Mouse (Mus musculus): ENCODE measurements around the gene Fam189a1. TPM values are rescaled to one million over a fixed set of nuclear protein-coding genes. Genes with fewer than 3 reads are reported as not detected.
A peak's percentile ranks its signal among the peaks of the same experiment; 100 is the strongest.

Fam189a1 gene
- total and polyA plus RNA-seq, 3 experiments, result not detected

DNA sequence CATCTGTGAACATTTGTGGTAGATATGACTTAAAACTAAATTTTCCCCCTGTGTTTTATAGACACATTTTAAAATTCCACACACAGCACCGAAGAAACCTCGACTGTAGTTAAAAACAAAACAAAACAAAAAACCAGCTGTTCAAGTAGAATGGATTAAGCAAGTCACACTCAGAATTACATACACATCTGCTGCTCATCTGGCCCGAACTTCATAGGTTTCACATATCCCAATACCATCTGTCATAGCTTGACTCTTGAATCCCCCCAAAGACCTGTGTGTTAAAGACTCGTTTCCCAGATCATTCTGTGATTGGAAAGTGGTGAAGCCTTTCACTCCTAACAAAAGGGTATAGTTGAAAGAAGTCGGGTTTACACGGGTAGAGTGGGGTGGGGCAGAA, 274.1 kb downstream of the Fam189a1 start:
- no peaks in the 10 kb centered on the region for H3K36me3 ChIP-seq (ENCODE audit: control insufficient read depth in 1 of 2, insufficient read depth in 2 of 2, low read length in 2 of 2)
- no peak overlapping the region for H3K27ac ChIP-seq (ENCODE audit: control insufficient read depth, low read depth, low read length)
- no peaks in the 10 kb centered on the region for H3K9me3 ChIP-seq (replicated peaks; ENCODE audit: insufficient read depth, low read length)
- no peak overlapping the region for H3K4me3 ChIP-seq (ENCODE audit: control insufficient read depth in 1 of 2, insufficient read depth in 1 of 2, low read depth in 2 of 2, low read length in 2 of 2)
- DNase-seq (ENCODE audit: low read depth, low spot score), result no peak
- TF ChIP-seq ELF1 (IDR thresholded peaks at IDR 0.05; ENCODE audit: low read depth, low read length) (no peak), GABPA (IDR thresholded peaks at IDR 0.05; ENCODE audit: low read depth, low read length) (no peak), MYB (IDR thresholded peaks at IDR 0.05; ENCODE audit: low read depth, low read length) (no peak), E2F4 (IDR thresholded peaks at IDR 0.05; ENCODE audit: borderline replicate concordance, low read depth, low read length) (no peak), ZKSCAN1 (IDR thresholded peaks at IDR 0.05; ENCODE audit: low read depth, low read length) (no peak), KAT2A (conservative IDR thresholded peaks at IDR 0.05; ENCODE audit: low read depth, low read length) (no peak), MXI1 (IDR thresholded peaks at IDR 0.05; ENCODE audit: low read depth, low read length) (no peak), MAFK (IDR thresholded peaks at IDR 0.05; ENCODE audit: borderline replicate concordance, low read depth, low read length) (no peak), CTCF (IDR thresholded peaks at IDR 0.05 in 2 of 3, conservative IDR thresholded peaks at IDR 0.05 in 1 of 3; ENCODE audit: control insufficient read depth in 1 of 3, insufficient read depth in 1 of 3, low read depth in 2 of 3, low read length in 3 of 3, poor library complexity in 1 of 3, severe bottlenecking in 1 of 3) (no peak), POLR2AphosphoS5 (IDR thresholded peaks at IDR 0.05; ENCODE audit: borderline replicate concordance, low read depth, low read length) (no peak), HCFC1 (IDR thresholded peaks at IDR 0.05; ENCODE audit: low read depth, low read length) (no peak), BHLHE40 (IDR thresholded peaks at IDR 0.05; ENCODE audit: borderline replicate concordance, low read depth, low read length) (no peak), UBTF (IDR thresholded peaks at IDR 0.05; ENCODE audit: borderline replicate concordance, insufficient read depth, low read depth, low read length) (no peak), POLR2AphosphoS2 (IDR thresholded peaks at IDR 0.05; ENCODE audit: low read length) (no peak), ZC3H11A (IDR thresholded peaks at IDR 0.05; ENCODE audit: low read depth, low read length) (no peak), RAD21 (IDR thresholded peaks at IDR 0.05; ENCODE audit: low read depth, low read length) (no peak)
- H3K9ac ChIP-seq (ENCODE audit: control insufficient read depth, low read depth, low read length, poor library complexity, severe bottlenecking), result no peak overlapping the region
- no peaks in the 10 kb centered on the region for H3K27me3 ChIP-seq (ENCODE audit: control insufficient read depth in 1 of 2, insufficient read depth in 2 of 2, low read length in 2 of 2)
- no peaks in the 10 kb centered on the region for H3K4me1 ChIP-seq (ENCODE audit: control insufficient read depth in 1 of 2, insufficient read depth in 2 of 2, low read length in 2 of 2)
- no peaks in the 10 kb centered on the region for H3K79me2 ChIP-seq (ENCODE audit: control insufficient read depth, insufficient read depth, low read length, poor library complexity)

- H3K9me3 ChIP-seq (replicated peaks; ENCODE audit: insufficient read depth, low read length), result no peaks in the 10 kb centered on the region
- H3K4me1 ChIP-seq (ENCODE audit: control insufficient read depth in 1 of 2, insufficient read depth in 2 of 2, low read length in 2 of 2), result no peaks in the 10 kb centered on the region
- no peaks in the 10 kb centered on the region for H3K36me3 ChIP-seq (ENCODE audit: control insufficient read depth in 1 of 2, insufficient read depth in 2 of 2, low read length in 2 of 2)
- no peak overlapping the region for H3K27ac ChIP-seq (ENCODE audit: control insufficient read depth, low read depth, low read length)
- peak; percentile 77 for DNase-seq (ENCODE audit: low read depth, low spot score)
- H3K27me3 ChIP-seq (ENCODE audit: control insufficient read depth in 1 of 2, insufficient read depth in 2 of 2, low read length in 2 of 2), result no peaks in the 10 kb centered on the region
- H3K4me3 ChIP-seq (ENCODE audit: control insufficient read depth in 1 of 2, insufficient read depth in 1 of 2, low read depth in 2 of 2, low read length in 2 of 2), result no peak overlapping the region
- TF ChIP-seq TCF12 (IDR thresholded peaks at IDR 0.05; ENCODE audit: low read depth, low read length), result no peak
- 0 out of 4 replicates have a peak, but pooled peaks of 1 of the 2 experiments have one; percentile 15 for TF ChIP-seq EP300 (IDR thresholded peaks at IDR 0.05; ENCODE audit: low read depth in 1 of 2, low read length in 2 of 2)
- TF ChIP-seq JUND (IDR thresholded peaks at IDR 0.05; ENCODE audit: low read depth, low read length), result no peak
- no peak for TF ChIP-seq KAT2A (conservative IDR thresholded peaks at IDR 0.05; ENCODE audit: low read depth, low read length)
- TF ChIP-seq RAD21 (IDR thresholded peaks at IDR 0.05; ENCODE audit: low read depth, low read length), result no peak
- TF ChIP-seq GABPA (IDR thresholded peaks at IDR 0.05; ENCODE audit: low read depth, low read length), result no peak
- no peak for TF ChIP-seq NELFE (IDR thresholded peaks at IDR 0.05; ENCODE audit: low read depth, low read length)
- TF ChIP-seq USF1 (IDR thresholded peaks at IDR 0.05; ENCODE audit: low read depth, low read length), result no peak
- no peak for TF ChIP-seq POLR2AphosphoS2 (IDR thresholded peaks at IDR 0.05; ENCODE audit: low read length)
- TF ChIP-seq CTCF (IDR thresholded peaks at IDR 0.05 in 2 of 3, conservative IDR thresholded peaks at IDR 0.05 in 1 of 3; ENCODE audit: control insufficient read depth in 1 of 3, insufficient read depth in 1 of 3, low read depth in 2 of 3, low read length in 3 of 3, poor library complexity in 1 of 3, severe bottlenecking in 1 of 3), result no peak
- TF ChIP-seq BHLHE40 (IDR thresholded peaks at IDR 0.05; ENCODE audit: borderline replicate concordance, low read depth, low read length), result no peak
- no peak for TF ChIP-seq USF2 (IDR thresholded peaks at IDR 0.05; ENCODE audit: borderline replicate concordance in 1 of 2, insufficient read depth in 1 of 2, low read depth in 1 of 2, low read length in 2 of 2)
- TF ChIP-seq NRF1 (IDR thresholded peaks at IDR 0.05; ENCODE audit: insufficient read depth, low read depth, low read length, poor library complexity, severe bottlenecking), result no peak
- peak; percentile 25; the same call in 1 of the 2 replicates for TF ChIP-seq ETS1 (IDR thresholded peaks at IDR 0.05; ENCODE audit: low read depth, low read length)
- TF ChIP-seq ELF1 (IDR thresholded peaks at IDR 0.05; ENCODE audit: low read depth, low read length), result no peak
- TF ChIP-seq UBTF (IDR thresholded peaks at IDR 0.05; ENCODE audit: borderline replicate concordance, insufficient read depth, low read depth, low read length), result no peak
- no peaks in the 10 kb centered on the region for H3K79me2 ChIP-seq (ENCODE audit: control insufficient read depth, insufficient read depth, low read length, poor library complexity)
- no peak overlapping the region for H3K9ac ChIP-seq (ENCODE audit: control insufficient read depth, low read depth, low read length, poor library complexity, severe bottlenecking)
Observed at GRCm38 (mm10) chr7:64881387-64881786, 275.0 kb downstream of the Fam189a1 start.
